Mouse (Mus musculus) spleen, adult 2 months (tissue): Measurements from ENCODE around the gene Tmem51. TPM values are rescaled to one million over a fixed set of nuclear protein-coding genes. Genes with fewer than 3 reads are reported as not detected.
"Not testable (repeated sequence)": the region's sequence is repeated elsewhere in the genome, so short reads cannot be mapped to it uniquely, and the experiment has no call there.

ENCODE experiments used
- DNase-seq, 2 experiments: peaks; one replicate each; pipeline versions ENCODE4 v3.0.0 to v3.0.0-alpha.2; 2012 to 2021; ENCODE audit warnings: low spot score in 2 of 2, low read depth in 1 of 2
- H3K27ac ChIP-seq: fragments of 200-500 bp; 2 replicates; pipeline ENCODE4 v1.5.1; 2012; ENCODE audit warnings: low read length, inconsistent platforms; ENCODE audit not compliant: insufficient read depth
- H3K27me3 ChIP-seq: fragments of 200-500 bp; 2 replicates; pipeline ENCODE4 v1.6.1; 2012; ENCODE audit warnings: mild to moderate bottlenecking, moderate library complexity, low read length, inconsistent platforms; ENCODE audit not compliant: control insufficient read depth, insufficient read depth
- H3K36me3 ChIP-seq: fragments of 200-500 bp; 2 replicates; pipeline ENCODE4 v1.6.1; 2012; ENCODE audit warnings: mild to moderate bottlenecking, low read length, inconsistent platforms; ENCODE audit not compliant: control insufficient read depth, insufficient read depth
- H3K4me1 ChIP-seq: fragments of 200-500 bp; 2 replicates; pipeline ENCODE4 v1.6.1; 2011; ENCODE audit warnings: inconsistent platforms; ENCODE audit not compliant: control insufficient read depth, insufficient read depth, insufficient read length
- H3K4me3 ChIP-seq: fragments of 200-500 bp; 2 replicates; pipeline ENCODE4 v1.5.1; 2011; ENCODE audit warnings: mild to moderate bottlenecking, inconsistent platforms; ENCODE audit not compliant: insufficient read depth, insufficient read length; ENCODE audit errors: extremely low read depth
- CTCF ChIP-seq: fragments of 200-500 bp; IDR thresholded peaks from 2 replicates; pipeline ENCODE4 v1.5.1; 2011; ENCODE audit warnings: mild to moderate bottlenecking, inconsistent platforms; ENCODE audit not compliant: insufficient read depth, insufficient read length, insufficient replicate concordance; ENCODE audit errors: extremely low read depth
- POLR2A ChIP-seq: fragments of 200-500 bp; IDR thresholded peaks from 2 replicates; pipeline ENCODE4 v1.6.1; 2011; ENCODE audit warnings: low read depth, low read length, inconsistent platforms
- WGBS: fragments of 180-500 bp; shearing (Covaris S2); methylation state at CpG from one replicate; pipeline ENCODE4 v1.1.7; 2018; 5-methylcytosine and 5-hydroxymethylcytosine counted together
- polyA plus RNA-seq: library from polyadenylated mRNA; depleted of rRNA; stranded (reverse); fragments of >200 nt; gene quantifications from 2 replicates; pipeline ENCODE4 v1.2.3, GENCODE M21; 2012

The Tmem51 gene
- polyA plus RNA-seq, 1 experiment: 21.0 TPM

- Histone ChIP-seq H3K27me3 (no peaks in the 10 kb centered on the region), H3K27ac (no peak overlapping the region), H3K4me1 (no peaks in the 10 kb centered on the region), H3K4me3 (no peak overlapping the region), H3K36me3 (no peaks in the 10 kb centered on the region)
- WGBS: 72% methylated on average over 9 of the region's 9 CpGs
- DNase-seq: no peak
- TF ChIP-seq CTCF (no peak), POLR2A (no peak)
Observed at GRCm38 (mm10) chr4:142053661-142054448, 30.2 kb downstream of the Tmem51 start.

- Histone ChIP-seq H3K36me3 (no peaks in the 10 kb centered on the region), H3K4me3 (no peak overlapping the region), H3K27me3 (no peaks in the 10 kb centered on the region), H3K27ac (no peak overlapping the region), H3K4me1 (no peaks in the 10 kb centered on the region)
- no peak for DNase-seq
- TF ChIP-seq POLR2A (no peak), CTCF (no peak)
- WGBS: 43% methylated on average over 4 of the region's 4 CpGs
Observed at GRCm38 (mm10) chr4:142053261-142053660, 30.8 kb downstream of the Tmem51 start.

DNA sequence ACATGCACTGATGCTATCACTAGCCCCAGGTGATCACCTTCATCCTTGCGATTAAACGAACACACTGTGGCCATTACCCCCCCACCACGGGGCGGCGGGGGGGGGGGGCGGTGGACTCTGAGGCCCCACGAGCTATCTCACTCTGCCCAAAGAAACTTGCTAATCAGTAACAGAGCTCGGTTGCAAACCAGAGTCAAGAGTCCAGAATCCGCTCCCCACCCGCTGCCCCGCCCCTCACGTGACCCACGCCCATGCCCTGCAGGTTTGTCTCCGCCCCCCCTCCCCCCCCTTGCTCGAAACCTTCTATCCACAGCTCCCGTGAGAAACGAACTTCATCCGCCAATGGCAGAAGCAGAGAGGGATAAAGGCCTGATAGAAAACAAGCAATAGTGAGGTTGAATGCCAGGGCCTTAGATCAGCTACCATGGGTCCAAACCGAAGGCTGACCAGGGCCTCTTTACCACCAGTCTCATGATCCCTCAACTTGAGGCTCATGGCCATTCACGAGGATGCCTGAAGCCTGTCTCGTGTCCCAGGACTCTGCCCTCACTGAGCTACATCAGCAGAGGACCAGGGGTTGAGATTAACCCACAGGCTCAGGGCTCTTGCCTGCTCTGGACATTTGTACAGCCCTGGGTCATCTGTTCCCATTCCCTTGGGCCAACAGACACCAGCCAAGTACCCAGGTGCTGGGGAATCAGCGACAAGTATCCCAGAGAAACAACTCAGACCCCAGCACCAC lies 31.5 kb downstream of the Tmem51 start:
- WGBS: 77% methylated on average over 20 of the region's 22 CpGs
- no peaks in the 10 kb centered on the region for H3K4me1 ChIP-seq
- no peak for DNase-seq
- H3K27ac ChIP-seq: no peak overlapping the region
- H3K27me3 ChIP-seq: no peaks in the 10 kb centered on the region
- H3K36me3 ChIP-seq: no peaks in the 10 kb centered on the region
- TF ChIP-seq CTCF (no peak), POLR2A (no peak)
- H3K4me3 ChIP-seq: no peak overlapping the region

- DNase-seq, H3K4me1 ChIP-seq, H3K4me3 ChIP-seq, H3K27me3 ChIP-seq, H3K27ac ChIP-seq, H3K36me3 ChIP-seq: not testable (repeated sequence)
- WGBS: 89% methylated on average over 6 of the region's 6 CpGs
Observed at GRCm38 (mm10) chr4:142051883-142052282, 32.2 kb downstream of the Tmem51 start.

GRCm38 (mm10) chr4:142049963-142050362 lies 34.1 kb downstream of the Tmem51 start:
- no peaks in the 10 kb centered on the region for H3K4me1 ChIP-seq
- 94% methylated on average over 5 of the region's 5 CpGs for WGBS
- H3K27ac ChIP-seq: no peak overlapping the region
- TF ChIP-seq CTCF (no peak), POLR2A (no peak)
- H3K4me3 ChIP-seq: no peak overlapping the region
- no peaks in the 10 kb centered on the region for H3K27me3 ChIP-seq
- no peak for DNase-seq
- no peaks in the 10 kb centered on the region for H3K36me3 ChIP-seq

DNA sequence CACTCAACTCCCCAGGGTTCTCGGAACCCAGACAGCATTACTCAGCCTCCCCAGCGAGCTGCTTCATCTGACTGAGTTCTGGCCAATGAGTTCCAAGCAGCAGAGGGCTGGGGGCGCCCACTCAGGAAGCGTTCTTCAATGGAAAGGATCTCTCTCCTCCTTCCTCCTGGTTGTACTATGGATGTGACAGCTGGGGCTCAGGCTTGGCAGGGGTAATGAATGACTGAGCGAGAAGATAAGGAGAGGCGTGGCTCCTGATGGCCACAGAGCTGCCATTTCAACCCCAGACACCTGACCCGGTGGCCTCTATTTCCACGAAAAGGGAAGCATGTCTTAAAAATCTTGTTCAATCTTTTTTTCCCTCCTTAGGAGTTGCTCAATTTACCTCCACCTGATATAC lies 35.7 kb downstream of the Tmem51 start:
- no peak overlapping the region for H3K4me3 ChIP-seq
- no peak for TF ChIP-seq CTCF
- no peak for TF ChIP-seq POLR2A
- WGBS: 60% methylated on average over 8 of the region's 8 CpGs
- H3K27ac ChIP-seq: no peak overlapping the region
- H3K4me1 ChIP-seq: peaks cover 4% of the 10 kb centered on the region; the same call in 1 of the 2 replicates
- DNase-seq: no peak
- H3K36me3 ChIP-seq: no peaks in the 10 kb centered on the region
- no peaks in the 10 kb centered on the region for H3K27me3 ChIP-seq

GRCm38 (mm10) chr4:142047005-142047404 lies 37.1 kb downstream of the Tmem51 start:
- no peak overlapping the region for H3K4me3 ChIP-seq
- no peak for TF ChIP-seq POLR2A
- no peaks in the 10 kb centered on the region for H3K36me3 ChIP-seq
- H3K4me1 ChIP-seq: peaks cover 4% of the 10 kb centered on the region; the same call in 1 of the 2 replicates
- no peak for DNase-seq
- H3K27ac ChIP-seq: no peak overlapping the region
- no peaks in the 10 kb centered on the region for H3K27me3 ChIP-seq
- WGBS: 79% methylated on average over 5 of the region's 5 CpGs
